Mouse (Mus musculus): ENCODE results near the gene Lmod3. TPM values are rescaled to one million over a fixed set of nuclear protein-coding genes. Genes with fewer than 3 reads are reported as not detected.
"Not testable (repeated sequence)": the region's sequence is repeated elsewhere in the genome, so short reads cannot be mapped to it uniquely, and the experiment has no call there.

The Lmod3 gene
- polyA plus RNA-seq, 1 experiment from 2014 or later = 0.31 TPM

DNA sequence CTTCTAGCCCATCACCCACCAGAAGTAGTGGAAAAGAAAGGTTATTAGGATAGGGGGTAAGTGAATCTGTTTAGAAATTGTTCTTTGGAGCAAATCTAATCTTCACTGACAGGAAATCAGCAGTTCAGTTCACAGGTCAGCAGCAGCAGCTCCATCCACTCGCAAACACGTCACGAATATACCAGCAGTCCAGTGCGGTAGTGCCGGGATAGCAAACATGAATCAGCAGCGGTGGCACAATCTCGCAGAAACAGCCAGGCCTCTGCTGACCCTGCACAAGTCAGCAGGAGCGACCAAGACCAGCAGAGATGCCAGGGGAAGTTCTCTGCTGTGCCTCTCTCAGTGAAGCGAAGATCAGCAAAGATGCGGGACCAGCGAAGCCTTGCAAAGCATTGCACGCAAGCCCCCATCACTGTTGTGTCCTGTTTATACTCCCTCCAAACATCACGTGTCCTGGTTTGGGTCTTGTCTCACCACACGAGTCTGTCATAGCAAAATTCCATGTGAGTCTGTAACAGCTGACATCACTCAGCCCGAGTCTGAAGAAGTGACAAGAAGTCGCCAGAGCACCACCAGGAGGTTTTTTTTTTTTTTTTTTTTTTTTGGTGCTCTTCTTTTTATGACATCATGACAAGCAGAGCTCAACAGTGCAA is 20.6 kb upstream of the Lmod3 start:
- no peak for ATAC-seq (ENCODE audit: low FRiP score)
- WGBS = 87% methylated on average over 16 of the region's 16 CpGs
- H3K9me3 ChIP-seq (replicated peaks) = no peaks in the 10 kb centered on the region

DNA sequence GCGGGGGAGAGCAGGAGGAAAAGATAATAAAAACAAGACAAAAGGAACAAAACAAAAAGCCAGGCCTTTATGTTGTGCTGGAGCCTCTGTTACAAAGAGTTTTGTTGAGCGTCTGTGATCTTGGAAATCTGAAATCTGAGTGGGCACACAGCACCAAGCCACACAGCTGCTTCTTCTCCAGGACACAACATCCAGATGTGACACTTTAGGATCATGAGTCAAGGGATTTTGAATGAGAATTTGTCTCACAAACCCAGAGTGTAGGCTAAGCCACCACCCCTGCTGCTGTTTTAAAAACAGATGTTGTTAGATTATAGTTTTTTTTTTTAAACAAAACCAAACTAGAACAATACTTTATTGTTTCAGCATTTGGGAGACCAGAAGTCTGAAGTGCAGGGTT is 19.8 kb upstream of the Lmod3 start:
- peaks cover 11% of the 10 kb centered on the region; the same call in 1 of the 2 replicates for H3K4me1 ChIP-seq
- 52% methylated on average over 2 of the region's 2 CpGs for WGBS
- no peaks in the 10 kb centered on the region for H3K9me3 ChIP-seq (replicated peaks)
- H3K9ac ChIP-seq = no peak overlapping the region
- no peak overlapping the region for H3K4me3 ChIP-seq
- no peaks in the 10 kb centered on the region for H3K36me3 ChIP-seq
- no peak overlapping the region for H3K4me2 ChIP-seq (replicated peaks)
- H3K27me3 ChIP-seq = peaks cover 3% of the 10 kb centered on the region; the same call in 1 of the 2 replicates
- ATAC-seq (ENCODE audit: low FRiP score) = no peak
- no peak overlapping the region for H3K27ac ChIP-seq

More for the DNA sequence above, 20.6 kb upstream of the Lmod3 start:
- H3K9ac ChIP-seq = no peak overlapping the region
- no peak overlapping the region for H3K27ac ChIP-seq
- peaks cover 13% of the 10 kb centered on the region for H3K4me1 ChIP-seq
- H3K4me3 ChIP-seq = no peak overlapping the region
- H3K36me3 ChIP-seq = no peaks in the 10 kb centered on the region
- H3K4me2 ChIP-seq (replicated peaks) = no peak overlapping the region
- H3K27me3 ChIP-seq = peaks cover 3% of the 10 kb centered on the region; the same call in 1 of the 2 replicates

GRCm38 (mm10) chr6:97269596-97269995 is 17.0 kb upstream of the Lmod3 start:
- H3K9me3 ChIP-seq (replicated peaks) = no peaks in the 10 kb centered on the region
- ATAC-seq (ENCODE audit: low FRiP score) = no peak
- H3K27me3 ChIP-seq = no peaks in the 10 kb centered on the region
- 85% methylated on average over 11 of the region's 11 CpGs for WGBS
- H3K4me1 ChIP-seq = no peaks in the 10 kb centered on the region
- no peak overlapping the region for H3K9ac ChIP-seq
- no peak overlapping the region for H3K4me2 ChIP-seq (replicated peaks)
- H3K27ac ChIP-seq = no peak overlapping the region
- H3K36me3 ChIP-seq = no peaks in the 10 kb centered on the region
- H3K4me3 ChIP-seq = no peak overlapping the region

- Histone ChIP-seq H3K36me3 (no peaks in the 10 kb centered on the region), H3K4me3 (no peak overlapping the region), H3K9me3 (replicated peaks) (no peaks in the 10 kb centered on the region), H3K4me2 (replicated peaks) (no peak overlapping the region), H3K27ac (no peak overlapping the region), H3K27me3 (no peaks in the 10 kb centered on the region), H3K9ac (no peak overlapping the region), H3K4me1 (no peaks in the 10 kb centered on the region)
- no peak for ATAC-seq (ENCODE audit: low FRiP score)
- WGBS = 90% methylated on average over 2 of the region's 2 CpGs
Measured at GRCm38 (mm10) chr6:97267132-97267531, 14.6 kb upstream of the Lmod3 start.

DNA sequence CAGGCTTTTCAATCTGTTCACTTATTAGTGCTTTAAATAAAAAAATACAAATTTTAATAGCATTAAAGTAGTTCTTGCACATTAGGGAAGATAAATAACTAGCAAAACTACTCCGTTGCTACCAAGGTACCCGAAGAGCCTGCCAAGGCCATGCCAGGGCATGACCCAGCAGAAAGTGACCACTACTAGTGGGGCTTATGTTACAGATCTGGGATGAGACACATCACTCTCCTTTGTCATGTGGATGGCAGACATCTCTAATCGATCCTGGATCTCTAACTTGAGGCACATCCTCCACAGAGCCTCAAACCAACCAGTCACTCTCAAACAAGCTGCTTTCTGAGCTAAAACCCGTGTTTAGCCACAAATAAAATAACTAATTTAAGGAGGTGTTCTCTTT is 14.1 kb upstream of the Lmod3 start:
- H3K9me3 ChIP-seq (replicated peaks) = no peaks in the 10 kb centered on the region
- WGBS = 76% methylated on average over 4 of the region's 4 CpGs
- no peaks in the 10 kb centered on the region for H3K36me3 ChIP-seq
- H3K27ac ChIP-seq = no peak overlapping the region
- ATAC-seq (ENCODE audit: low FRiP score) = no peak
- H3K27me3 ChIP-seq = no peaks in the 10 kb centered on the region
- H3K9ac ChIP-seq = no peak overlapping the region
- no peak overlapping the region for H3K4me2 ChIP-seq (replicated peaks)
- H3K4me3 ChIP-seq = no peak overlapping the region
- H3K4me1 ChIP-seq = no peaks in the 10 kb centered on the region

DNA sequence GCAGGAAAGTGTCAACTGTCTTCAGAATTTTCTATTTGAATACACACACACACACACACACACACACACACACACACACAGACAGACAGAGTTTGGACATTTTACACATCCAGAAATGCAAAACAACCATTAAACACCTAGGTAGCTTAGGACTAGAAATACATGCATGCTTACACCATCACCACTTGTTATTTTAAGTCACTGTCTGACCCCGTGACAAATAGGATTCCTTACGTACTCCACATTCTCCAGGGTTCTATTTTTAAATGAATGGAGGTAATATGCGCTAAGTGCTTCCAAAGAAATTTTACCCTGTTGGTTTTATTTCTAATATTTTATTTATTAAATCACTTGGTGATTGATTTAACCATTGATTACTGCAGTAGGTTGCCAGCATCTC is 13.1 kb upstream of the Lmod3 start:
- no peak for ATAC-seq (ENCODE audit: low FRiP score)

GRCm38 (mm10) chr6:97265240-97265639 is 12.7 kb upstream of the Lmod3 start:
- Histone ChIP-seq H3K9me3 (replicated peaks) (no peaks in the 10 kb centered on the region), H3K4me2 (replicated peaks) (no peak overlapping the region), H3K9ac (no peak overlapping the region), H3K36me3 (no peaks in the 10 kb centered on the region), H3K27me3 (no peaks in the 10 kb centered on the region), H3K27ac (no peak overlapping the region), H3K4me3 (no peak overlapping the region), H3K4me1 (no peaks in the 10 kb centered on the region)
- no peak for ATAC-seq (ENCODE audit: low FRiP score)
- 73% methylated on average over 8 of the region's 8 CpGs for WGBS

More for the DNA sequence above, 13.1 kb upstream of the Lmod3 start:
- no peak overlapping the region for H3K4me2 ChIP-seq (replicated peaks)
- no peak overlapping the region for H3K4me3 ChIP-seq
- no peaks in the 10 kb centered on the region for H3K27me3 ChIP-seq
- H3K36me3 ChIP-seq = no peaks in the 10 kb centered on the region
- H3K9ac ChIP-seq = no peak overlapping the region
- WGBS = 82% methylated on average over 3 of the region's 3 CpGs
- no peak overlapping the region for H3K27ac ChIP-seq
- no peaks in the 10 kb centered on the region for H3K4me1 ChIP-seq
- no peaks in the 10 kb centered on the region for H3K9me3 ChIP-seq (replicated peaks)

DNA sequence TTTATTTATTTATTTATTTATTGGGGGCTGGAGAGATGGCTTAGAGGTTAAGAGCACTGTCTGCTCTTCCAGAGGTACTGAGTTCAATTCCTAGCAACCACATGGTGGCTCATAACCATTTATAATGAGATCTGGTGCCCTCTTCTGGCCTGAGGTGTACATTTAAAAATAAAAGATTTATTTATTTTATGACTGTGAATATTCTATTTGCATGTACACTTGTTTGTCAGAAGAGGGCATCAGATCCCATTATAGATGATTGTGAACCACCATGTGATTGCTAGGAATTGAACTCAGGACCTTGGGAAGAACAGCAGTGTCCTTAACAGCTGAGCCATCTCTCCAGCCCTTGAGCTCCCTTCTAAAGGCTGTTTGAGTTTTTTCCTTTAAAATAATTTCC is 11.2 kb upstream of the Lmod3 start:
- H3K27me3 ChIP-seq; H3K4me1 ChIP-seq; H3K36me3 ChIP-seq; H3K27ac ChIP-seq; ATAC-seq (ENCODE audit: low FRiP score); H3K9me3 ChIP-seq (replicated peaks); H3K9ac ChIP-seq; H3K4me2 ChIP-seq (replicated peaks); H3K4me3 ChIP-seq: not testable (repeated sequence)

DNA sequence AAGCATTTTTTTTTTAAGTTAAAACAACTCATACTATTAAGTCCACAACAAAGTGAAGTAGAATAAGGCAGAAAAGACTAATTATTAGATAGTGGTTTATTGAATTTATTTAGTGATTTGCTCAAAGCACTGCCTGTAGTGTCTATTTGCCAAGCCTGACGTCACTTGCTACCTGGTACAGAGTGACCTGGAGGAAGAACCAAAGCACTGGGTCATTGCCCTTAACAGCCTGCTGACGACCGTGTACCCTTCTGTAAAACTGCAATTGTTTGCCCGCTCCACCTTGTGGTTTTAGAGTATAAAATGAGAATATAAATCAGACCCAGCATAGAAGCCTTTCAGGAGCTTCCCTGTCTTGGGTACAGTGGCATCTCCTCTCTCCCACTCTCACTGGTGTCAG is 9.7 kb upstream of the Lmod3 start:
- Histone ChIP-seq H3K9ac (no peak overlapping the region), H3K4me2 (replicated peaks) (no peak overlapping the region), H3K27ac (no peak overlapping the region), H3K27me3 (no peaks in the 10 kb centered on the region), H3K4me3 (no peak overlapping the region), H3K9me3 (replicated peaks) (no peaks in the 10 kb centered on the region), H3K4me1 (no peaks in the 10 kb centered on the region), H3K36me3 (no peaks in the 10 kb centered on the region)
- 71% methylated on average over 4 of the region's 4 CpGs for WGBS
- ATAC-seq (ENCODE audit: low FRiP score) = no peak

GRCm38 (mm10) chr6:97259926-97260325 is 7.4 kb upstream of the Lmod3 start:
- H3K4me3 ChIP-seq; H3K4me2 ChIP-seq (replicated peaks); H3K36me3 ChIP-seq; H3K9me3 ChIP-seq (replicated peaks); H3K27ac ChIP-seq; H3K27me3 ChIP-seq; H3K4me1 ChIP-seq; ATAC-seq (ENCODE audit: low FRiP score); H3K9ac ChIP-seq: not testable (repeated sequence)
- 89% methylated on average over 2 of the region's 2 CpGs for WGBS

DNA sequence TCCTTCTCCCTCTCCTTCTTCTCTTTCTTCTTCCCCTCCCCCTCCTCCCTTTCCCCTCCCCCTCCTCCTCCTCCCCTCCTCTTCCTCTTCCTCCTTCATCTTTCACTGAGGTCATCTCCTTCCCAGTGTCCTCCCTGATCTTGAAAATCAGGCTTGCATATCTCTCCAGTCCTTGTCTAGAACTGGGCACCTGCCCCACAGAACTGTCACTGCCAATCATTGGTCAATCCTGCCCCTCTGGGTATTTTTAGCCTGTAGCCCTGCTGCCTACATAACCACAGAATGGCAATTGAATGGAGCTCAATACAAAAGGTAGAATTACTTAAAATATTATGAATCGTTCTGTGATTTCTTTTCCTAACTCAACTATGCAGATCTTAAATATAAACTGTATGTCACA is 5.9 kb upstream of the Lmod3 start:
- 95% methylated on average over 1 of the region's 1 CpGs for WGBS
- H3K27ac ChIP-seq = no peak overlapping the region
- H3K9me3 ChIP-seq (replicated peaks) = no peaks in the 10 kb centered on the region
- no peak overlapping the region for H3K9ac ChIP-seq
- no peaks in the 10 kb centered on the region for H3K36me3 ChIP-seq
- no peak overlapping the region for H3K4me3 ChIP-seq
- H3K27me3 ChIP-seq = no peaks in the 10 kb centered on the region
- H3K4me2 ChIP-seq (replicated peaks) = no peak overlapping the region
- H3K4me1 ChIP-seq = no peaks in the 10 kb centered on the region
- no peak for ATAC-seq (ENCODE audit: low FRiP score)

DNA sequence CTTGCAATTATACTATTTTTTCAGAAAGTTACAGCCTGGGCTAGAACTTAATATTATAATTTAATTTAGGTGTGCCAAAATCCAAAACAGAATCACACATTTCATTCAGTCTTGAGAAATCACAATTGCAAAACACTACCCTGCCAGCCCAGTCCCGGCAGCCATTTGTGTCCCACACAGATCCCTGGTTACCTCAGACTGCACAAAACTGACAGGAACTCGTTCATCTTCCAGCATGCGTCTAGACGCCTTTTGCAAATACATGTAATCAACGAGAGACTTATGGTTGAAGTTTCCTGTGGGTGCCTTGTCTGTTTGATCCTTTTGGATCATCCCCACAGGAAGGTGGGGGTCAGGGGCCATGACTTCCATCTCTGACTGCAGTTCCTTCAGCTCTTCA is 473 bp downstream of the Lmod3 start:
- no peaks in the 10 kb centered on the region for H3K4me1 ChIP-seq
- no peaks in the 10 kb centered on the region for H3K9me3 ChIP-seq (replicated peaks)
- H3K4me2 ChIP-seq (replicated peaks) = no peak overlapping the region
- no peak overlapping the region for H3K27ac ChIP-seq
- no peaks in the 10 kb centered on the region for H3K27me3 ChIP-seq
- no peak for ATAC-seq (ENCODE audit: low FRiP score)
- H3K4me3 ChIP-seq = no peak overlapping the region
- no peaks in the 10 kb centered on the region for H3K36me3 ChIP-seq
- WGBS = 67% methylated on average over 5 of the region's 5 CpGs
- no peak overlapping the region for H3K9ac ChIP-seq

DNA sequence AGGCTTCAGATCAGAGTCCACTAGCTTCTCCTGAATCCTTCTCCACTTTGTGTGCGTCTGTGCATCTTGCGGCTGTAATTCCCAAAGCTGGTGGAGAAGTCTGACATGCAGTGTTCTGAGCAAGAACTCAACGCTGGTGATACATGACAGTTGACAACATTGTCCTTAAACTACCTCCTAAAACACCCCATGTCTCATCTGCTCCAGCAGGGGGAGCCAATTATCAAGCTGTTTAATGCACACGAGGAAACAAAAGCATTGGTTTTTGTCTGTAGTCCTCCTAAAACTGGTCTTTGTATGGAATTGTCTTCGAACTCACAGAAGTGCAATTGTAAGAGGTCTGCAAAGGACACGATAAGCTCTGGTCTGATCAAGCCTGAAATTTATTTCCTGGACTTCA is 1.6 kb downstream of the Lmod3 start:
- ATAC-seq (ENCODE audit: low FRiP score) = no peak
- no peak overlapping the region for H3K4me2 ChIP-seq (replicated peaks)
- H3K27ac ChIP-seq = no peak overlapping the region
- no peaks in the 10 kb centered on the region for H3K36me3 ChIP-seq
- H3K9me3 ChIP-seq (replicated peaks) = no peaks in the 10 kb centered on the region
- H3K27me3 ChIP-seq = no peaks in the 10 kb centered on the region
- WGBS = 51% methylated on average over 6 of the region's 6 CpGs
- H3K4me3 ChIP-seq = no peak overlapping the region
- H3K4me1 ChIP-seq = no peaks in the 10 kb centered on the region
- no peak overlapping the region for H3K9ac ChIP-seq

Measured in hindbrain, embryonic 12.5 days (tissue).